Mouse (Mus musculus) brain, embryonic 14.5 days (tissue): Measurements from ENCODE around the gene Gm6614.
"Not testable (repeated sequence)": the region's sequence is repeated elsewhere in the genome, so short reads cannot be mapped to it uniquely, and the experiment has no call there.

Experiments
- CTCF ChIP-seq: fragments of 200-500 bp; IDR thresholded peaks from 2 replicates; pipeline ENCODE4 v1.5.1; 2012; ENCODE audit warnings: inconsistent platforms, mild to moderate bottlenecking, moderate library complexity, borderline replicate concordance; ENCODE audit not compliant: insufficient read depth, insufficient read length; ENCODE audit errors: extremely low read depth
- POLR2A ChIP-seq: fragments of 200-500 bp; IDR thresholded peaks from 2 replicates; pipeline ENCODE4 v1.6.1; 2012; ENCODE audit warnings: mild to moderate bottlenecking, inconsistent platforms, borderline replicate concordance; ENCODE audit not compliant: poor library complexity, insufficient read depth, insufficient read length, severe bottlenecking; ENCODE audit errors: extremely low read depth

GRCm38 (mm10) chr6:142058281-142058680 is 47.1 kb upstream of the Gm6614 start:
- TF ChIP-seq CTCF, POLR2A: not testable (repeated sequence)
